In the genomic region with DNA sequence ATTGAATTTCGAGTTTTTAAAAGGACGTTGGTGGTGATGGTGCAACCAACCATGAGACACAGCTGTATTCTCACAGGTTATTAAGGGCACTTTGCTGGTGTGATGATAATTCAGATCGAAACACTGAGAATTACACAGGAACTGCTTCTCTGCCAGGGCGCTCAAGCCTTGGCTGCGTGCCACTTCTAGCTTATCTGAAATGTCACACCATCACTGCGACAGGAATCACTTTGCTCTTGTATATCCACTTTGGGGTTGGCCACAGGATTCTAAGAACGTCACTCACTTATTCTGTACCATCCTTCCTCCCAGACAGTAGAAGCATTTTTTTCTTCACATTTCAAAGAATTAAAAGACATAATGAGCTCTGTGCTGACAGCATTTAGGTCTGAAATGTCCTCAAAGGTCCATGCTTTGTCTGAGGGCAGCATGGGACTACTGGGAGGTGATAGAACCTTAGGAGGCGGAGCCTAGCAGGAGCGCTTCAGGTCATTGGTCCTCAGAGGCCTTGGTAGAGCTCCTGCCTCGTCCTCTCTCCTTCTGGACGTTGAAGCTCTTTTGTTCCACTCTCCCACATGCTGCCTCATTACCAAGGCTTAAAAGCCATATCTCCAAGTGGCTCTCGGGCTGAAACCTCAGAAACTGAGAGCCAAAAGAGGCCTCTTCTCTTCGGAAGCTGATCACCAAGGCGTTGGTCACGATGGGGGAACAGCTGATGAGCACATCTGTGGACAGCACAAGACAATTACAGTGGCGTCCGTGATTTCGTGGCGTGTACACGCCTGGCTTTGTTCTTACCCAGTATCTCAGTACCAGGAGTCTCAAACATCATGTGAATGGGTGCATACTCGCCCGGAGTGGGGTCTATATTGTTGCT, we compare ENCODE assay signal across 10 mouse cellular contexts.
A peak's percentile ranks its signal among the peaks of the same experiment; 100 is the strongest.
DNase-seq lines count a peak whose midpoint lies in the region; ATAC-seq lines count a peak whose summit lies in the region.
"Had no signal": no experiment of that assay in that cellular context is flagged by ENCODE, and none has a peak within 500 bp of the region (broad histone marks: within the 10 kb centered on the region; RNA-seq: fewer than 3 reads in every experiment).

No protein-coding gene starts in this region.

- ATAC-seq in midbrain, embryonic 12.5 days (ENCODE audit: low FRiP score, low read depth), result peak; percentile 32; the same call in 1 of the 2 replicates
- ATAC-seq in hindbrain, embryonic 13.5 days (ENCODE audit: low FRiP score), result 0 out of 2 replicates have a peak, but pooled peaks have one; percentile 51
- no peak for ATAC-seq in neural tube, embryonic 15.5 days (ENCODE audit: low FRiP score)
- no peak for ATAC-seq in erythroblast, adult 5-6 weeks (replicated peaks; ENCODE audit: low FRiP score, poor library complexity, severe bottlenecking)

- H3K27me3 ChIP-seq in midbrain, embryonic 12.5 days, result peaks cover 8% of the 10 kb centered on the region
- H3K27me3 ChIP-seq in midbrain, embryonic 10.5 days (ENCODE audit: low read depth, poor library complexity, severe bottlenecking), result no peaks in the 10 kb centered on the region; the same call in 1 of the 2 replicates
- H3K27me3 ChIP-seq in hindbrain, embryonic 13.5 days, result no peaks in the 10 kb centered on the region
- H3K27me3 ChIP-seq in neural tube, embryonic 15.5 days (replicated peaks), result no peaks in the 10 kb centered on the region

- H3K4me2 ChIP-seq in midbrain, embryonic 12.5 days (replicated peaks), result no peak overlapping the region
- no peak overlapping the region for H3K4me2 ChIP-seq in hindbrain, embryonic 13.5 days
- no peak overlapping the region for H3K4me2 ChIP-seq in neural tube, embryonic 15.5 days

- 0 out of 2 replicates have a peak overlapping the region, but pooled peaks have one; percentile 5 for H3K27ac ChIP-seq in midbrain, embryonic 12.5 days (replicated peaks)
- no peak overlapping the region; the same call in 1 of the 2 replicates for H3K27ac ChIP-seq in midbrain, embryonic 10.5 days (replicated peaks)
- peak overlapping the region; percentile 58 for H3K27ac ChIP-seq in hindbrain, embryonic 13.5 days
- H3K27ac ChIP-seq in neural tube, embryonic 15.5 days (replicated peaks), result peak overlapping the region; percentile 58
- H3K27ac ChIP-seq: liver, embryonic 14.5 days had no signal

- H3K36me3 ChIP-seq in midbrain, embryonic 12.5 days, result no peaks in the 10 kb centered on the region
- H3K36me3 ChIP-seq in midbrain, embryonic 10.5 days, result no peaks in the 10 kb centered on the region
- no peaks in the 10 kb centered on the region for H3K36me3 ChIP-seq in hindbrain, embryonic 13.5 days
- H3K36me3 ChIP-seq in neural tube, embryonic 15.5 days, result no peaks in the 10 kb centered on the region

- H3K4me1 ChIP-seq in midbrain, embryonic 12.5 days, result peaks cover 42% of the 10 kb centered on the region
- peaks cover 33% of the 10 kb centered on the region for H3K4me1 ChIP-seq in midbrain, embryonic 10.5 days
- peaks cover 44% of the 10 kb centered on the region for H3K4me1 ChIP-seq in hindbrain, embryonic 13.5 days (replicated peaks)
- H3K4me1 ChIP-seq in neural tube, embryonic 15.5 days, result peaks cover 41% of the 10 kb centered on the region

- no peak overlapping the region for H3K9ac ChIP-seq in midbrain, embryonic 12.5 days (replicated peaks)
- no peak overlapping the region for H3K9ac ChIP-seq in hindbrain, embryonic 13.5 days
- no peak overlapping the region for H3K9ac ChIP-seq in neural tube, embryonic 15.5 days (replicated peaks)
- H3K9ac ChIP-seq: liver, embryonic 14.5 days had no signal

- DNase-seq in adrenal gland, adult 2 months, result peak; percentile 39
- DNase-seq in adrenal gland, postnatal 4 days (ENCODE audit: low spot score in 2 of 2), result no peak
- DNase-seq in midbrain, embryonic 10.5 days (ENCODE audit: low spot score), result no peak
- no peak for DNase-seq in urinary bladder, adult 2 months (ENCODE audit: low spot score)
- DNase-seq: gastrocnemius, postnatal 36 days had no signal

- H3K4me3 ChIP-seq in midbrain, embryonic 12.5 days, result no peak overlapping the region
- no peak overlapping the region for H3K4me3 ChIP-seq in midbrain, embryonic 10.5 days
- no peak overlapping the region for H3K4me3 ChIP-seq in hindbrain, embryonic 13.5 days
- no peak overlapping the region for H3K4me3 ChIP-seq in neural tube, embryonic 15.5 days (replicated peaks)

- no peaks in the 10 kb centered on the region for H3K9me3 ChIP-seq in midbrain, embryonic 12.5 days
- H3K9me3 ChIP-seq in midbrain, embryonic 10.5 days (replicated peaks), result 0 out of 2 replicates have a peak, but pooled peaks cover 4% of the 10 kb centered on the region
- H3K9me3 ChIP-seq in hindbrain, embryonic 13.5 days, result no peaks in the 10 kb centered on the region
- no peaks in the 10 kb centered on the region for H3K9me3 ChIP-seq in neural tube, embryonic 15.5 days (replicated peaks)

- 75% methylated on average over 22 of the region's 22 CpGs for WGBS in midbrain, embryonic 12.5 days
- WGBS in midbrain, embryonic 10.5 days, result 79% methylated on average over 22 of the region's 22 CpGs
- WGBS in hindbrain, embryonic 13.5 days, result 69% methylated on average over 22 of the region's 22 CpGs
- 59% methylated on average over 22 of the region's 22 CpGs for WGBS in neural tube, embryonic 15.5 days

Comparison
In these comparisons a context has a peak if more than half of its experiments do, and no peak if none do; other contexts are left out.
1. ATAC-seq: peak in midbrain, embryonic 12.5 days (single experiment) and hindbrain, embryonic 13.5 days (single experiment); none in neural tube, embryonic 15.5 days (single experiment) and erythroblast, adult 5-6 weeks (single experiment).